Mouse (Mus musculus): Measurements from ENCODE around the gene Xrcc5.

- no peak for TF ChIP-seq CTCF (IDR thresholded peaks at IDR 0.05; ENCODE audit: control insufficient read depth, insufficient read depth, insufficient replicate concordance, low read depth, low read length)
- no peak for TF ChIP-seq POLR2A (IDR thresholded peaks at IDR 0.05; ENCODE audit: control insufficient read depth, low read depth, low read length)
Measured at GRCm38 (mm10) chr1:72380544-72380943, 73.3 kb downstream of the Xrcc5 start.

All from testis, adult 2 months (tissue).